ENCODE assay signal across 10 mouse cellular contexts in the genomic region with DNA sequence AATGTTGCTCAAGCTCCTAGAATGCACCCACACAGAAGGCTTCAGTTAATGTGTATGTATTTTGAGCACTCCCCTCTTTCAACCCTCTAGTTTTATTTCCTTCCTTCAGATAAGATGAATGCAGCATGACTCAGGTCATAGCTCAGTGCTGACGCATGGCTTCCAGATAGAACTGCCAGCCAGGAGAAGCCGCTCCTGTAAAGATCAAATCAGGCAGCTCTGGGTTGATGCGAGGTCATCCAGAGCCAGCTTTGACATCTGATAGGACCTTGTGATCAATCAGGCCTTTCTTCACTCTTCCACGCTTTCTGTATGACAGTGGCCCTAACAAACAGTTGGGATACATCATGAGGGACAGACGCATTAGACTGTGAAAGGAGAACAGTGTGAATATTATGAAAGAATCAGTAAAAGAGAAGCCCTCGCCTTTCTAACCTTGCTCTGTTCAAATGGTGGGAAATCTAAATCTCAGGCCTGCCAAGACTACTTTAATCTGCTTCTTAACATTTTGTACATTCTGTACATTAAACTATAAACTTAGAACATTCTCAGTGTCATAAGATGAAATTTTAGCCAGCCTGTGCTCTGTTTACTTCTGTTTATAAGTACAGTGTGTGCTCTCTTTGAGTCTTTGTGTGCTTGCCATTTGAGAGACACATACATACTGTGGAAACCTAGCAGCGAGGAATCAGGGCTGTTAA.
DNase-seq lines count a peak whose midpoint lies in the region; ATAC-seq lines count a peak whose summit lies in the region.
"Had no signal": no experiment of that assay in that cellular context is flagged by ENCODE, and none has a peak within 500 bp of the region (broad histone marks: within the 10 kb centered on the region; RNA-seq: fewer than 3 reads in every experiment).

No protein-coding gene starts in this region.

- intact Hi-C loops in heart, postnatal 25 days (cut with DNase I), result loop anchor here (5.0 kb wide), 1 partner anchor 144 kb away; no protein-coding TSS in a partner anchor

- no peaks in the 10 kb centered on the region for H3K9me3 ChIP-seq in lung, embryonic 16.5 days (ENCODE audit: control insufficient read depth, low read length)
- H3K9me3 ChIP-seq: G1E had no signal

- no peak overlapping the region for H3K4me2 ChIP-seq in lung, embryonic 16.5 days (ENCODE audit: low read depth, low read length)

- no peak overlapping the region for H3K4me3 ChIP-seq in lung, embryonic 16.5 days (ENCODE audit: low read length)

- ATAC-seq in lung, embryonic 16.5 days (ENCODE audit: low read depth), result peak; percentile 85

- H3K27me3 ChIP-seq in lung, embryonic 16.5 days (ENCODE audit: control insufficient read depth, insufficient read depth, low read depth, low read length), result no peaks in the 10 kb centered on the region

- H3K4me1 ChIP-seq in lung, embryonic 16.5 days (replicated peaks; ENCODE audit: control insufficient read depth, insufficient read depth, low read length), result no peaks in the 10 kb centered on the region

- no peaks in the 10 kb centered on the region for H3K36me3 ChIP-seq in lung, embryonic 16.5 days (ENCODE audit: control insufficient read depth, insufficient read depth, low read length)
- H3K36me3 ChIP-seq: G1E had no signal

- peak overlapping the region; percentile 46 for H3K27ac ChIP-seq in lung, embryonic 16.5 days (ENCODE audit: low read length)

- 57% methylated on average over 7 of the region's 7 CpGs for WGBS in lung, embryonic 16.5 days

- H3K9ac ChIP-seq in lung, embryonic 16.5 days (ENCODE audit: low read length), result no peak overlapping the region

- peak; percentile 93 for DNase-seq in heart, adult 11 months
- DNase-seq in heart, postnatal 25 days (ENCODE audit: low spot score), result no peak
- DNase-seq in Muller cell, postnatal 12 days (ENCODE audit: inconsistent ontology term), result peak; percentile 46
- peak; percentile 45 to 60 for DNase-seq in heart, adult 18-20 months
- DNase-seq in neural tube, embryonic 10.5 days (ENCODE audit: extremely low spot score, low spot score), result no peak
- DNase-seq in ovary, postnatal 14 days (ENCODE audit: low spot score), result no peak
- no peak for DNase-seq in B cell, adult 2 months
- DNase-seq: cerebellum, adult 11 months had no signal

Comparison
In these comparisons a context has a peak if more than half of its experiments do, and no peak if none do; other contexts are left out.
1. DNase-seq: peak in heart, adult 11 months (single experiment), Muller cell, postnatal 12 days (single experiment) and heart, adult 18-20 months (2 of 2); none in heart, postnatal 25 days (single experiment), neural tube, embryonic 10.5 days (single experiment), ovary, postnatal 14 days (single experiment) and B cell, adult 2 months (0 of 2).